Mouse (Mus musculus) C2C12 (cell line): ENCODE measurements around the gene Olfr339. TPM values are rescaled to one million over a fixed set of nuclear protein-coding genes. Genes with fewer than 3 reads are reported as not detected.
"Not testable (repeated sequence)": the region's sequence is repeated elsewhere in the genome, so short reads cannot be mapped to it uniquely, and the experiment has no call there.

Source experiments
- H3K27me3 ChIP-seq: one replicate; pipeline ENCODE4 v1.6.1; 2011; ENCODE audit not compliant: control insufficient read depth, insufficient read depth, insufficient read length
- H3K36me3 ChIP-seq: one replicate; pipeline ENCODE4 v1.6.1; 2011; ENCODE audit not compliant: control insufficient read depth, insufficient read depth
- H3K4me3 ChIP-seq: one replicate; pipeline ENCODE4 v1.5.1; 2011; ENCODE audit warnings: mild to moderate bottlenecking, control low read depth; ENCODE audit not compliant: poor library complexity, insufficient read depth, severe bottlenecking
- H3K79me2 ChIP-seq: one replicate; pipeline ENCODE4 v1.6.1; 2011; ENCODE audit not compliant: control insufficient read depth, insufficient read depth
- H3K79me3 ChIP-seq: one replicate; pipeline ENCODE4 v1.6.1; 2011; ENCODE audit warnings: low read depth, control low read depth
- H3ac ChIP-seq: one replicate; pipeline ENCODE3; 2011; ENCODE audit warnings: low read depth; ENCODE audit not compliant: control insufficient read depth, insufficient read length
- CEBPB ChIP-seq: IDR thresholded peaks from one replicate; pipeline ENCODE4 v1.6.1; 2011; ENCODE audit warnings: low read depth, mild to moderate bottlenecking, control low read depth, moderate library complexity
- CTCF ChIP-seq: IDR thresholded peaks from one replicate; pipeline ENCODE4 v1.5.1; 2011; ENCODE audit not compliant: control insufficient read depth, insufficient read depth, insufficient read length
- FOSL1 ChIP-seq: IDR thresholded peaks from one replicate; pipeline ENCODE4 v1.8.0; 2011; ENCODE audit warnings: mild to moderate bottlenecking, low read length; ENCODE audit not compliant: poor library complexity, insufficient read depth, severe bottlenecking
- MAX ChIP-seq: IDR thresholded peaks from one replicate; pipeline ENCODE4 v1.6.1; 2011; ENCODE audit warnings: mild to moderate bottlenecking, control low read depth
- MYOD1 ChIP-seq: IDR thresholded peaks from one replicate; pipeline ENCODE4 v1.6.1; 2011; ENCODE audit warnings: low read depth; ENCODE audit not compliant: control insufficient read depth, insufficient read length
- MYOG ChIP-seq: IDR thresholded peaks from one replicate; pipeline ENCODE4 v1.6.1; 2011; ENCODE audit not compliant: control insufficient read depth, insufficient read length; ENCODE audit errors: extremely low read depth
- USF1 ChIP-seq: IDR thresholded peaks from one replicate; pipeline ENCODE4 v1.6.1; 2011; ENCODE audit warnings: low read depth, mild to moderate bottlenecking, control low read depth, moderate library complexity
- long read RNA-seq, 2 experiments: library from polyadenylated mRNA; unstranded; transcript quantifications; one replicate each; pipeline ENCODE4 v2.0.0; 2019 to 2020
- polyA plus RNA-seq: library from polyadenylated mRNA; unstranded; fragments of >200 nt; fragmentation: generic; extraction: Trizol; gene quantifications from one replicate; pipeline ENCODE4 v1.2.1, GENCODE M21; 2012; ENCODE audit warnings: missing spikeins

The Olfr339 gene
- not detected for polyA plus RNA-seq
- long read RNA-seq, experiment 1, result 0 reads
- long read RNA-seq, experiment 2, result 0 reads

GRCm38 (mm10) chr2:36418647-36419046 lies at the start of gene Olfr339:
TSS of gene Olfr339 (plus strand) at chr2:36418947.
- Histone ChIP-seq H3K79me3 (no peaks in the 10 kb centered on the region), H3K36me3 (no peaks in the 10 kb centered on the region), H3ac (no peak within 1 kb of the TSS), H3K79me2 (no peaks in the 10 kb centered on the region), H3K27me3 (no peaks in the 10 kb centered on the region), H3K4me3 (no peak within 1 kb of the TSS)
- TF ChIP-seq MYOG, result no peak
- TF ChIP-seq FOSL1, result no peak
- no peak for TF ChIP-seq MYOD1
- no peak for TF ChIP-seq CEBPB
- TF ChIP-seq USF1, result no peak
- TF ChIP-seq CTCF, result no peak
- no peak for TF ChIP-seq MAX

GRCm38 (mm10) chr2:36373219-36373618 lies 45.5 kb upstream of the Olfr339 start, which contains the start of gene Olfr338:
TSS of gene Olfr338 (plus strand) at chr2:36373519.
- no peak within 1 kb of the TSS for H3ac ChIP-seq
- no peaks in the 10 kb centered on the region for H3K79me2 ChIP-seq
- H3K27me3 ChIP-seq, result no peaks in the 10 kb centered on the region
- no peaks in the 10 kb centered on the region for H3K79me3 ChIP-seq
- no peak within 1 kb of the TSS for H3K4me3 ChIP-seq
- TF ChIP-seq USF1, result no peak
- TF ChIP-seq MYOG, result no peak
- no peak for TF ChIP-seq CEBPB
- TF ChIP-seq FOSL1, result no peak
- no peak for TF ChIP-seq MYOD1
- no peak for TF ChIP-seq MAX
- no peak for TF ChIP-seq CTCF
- no peaks in the 10 kb centered on the region for H3K36me3 ChIP-seq

DNA sequence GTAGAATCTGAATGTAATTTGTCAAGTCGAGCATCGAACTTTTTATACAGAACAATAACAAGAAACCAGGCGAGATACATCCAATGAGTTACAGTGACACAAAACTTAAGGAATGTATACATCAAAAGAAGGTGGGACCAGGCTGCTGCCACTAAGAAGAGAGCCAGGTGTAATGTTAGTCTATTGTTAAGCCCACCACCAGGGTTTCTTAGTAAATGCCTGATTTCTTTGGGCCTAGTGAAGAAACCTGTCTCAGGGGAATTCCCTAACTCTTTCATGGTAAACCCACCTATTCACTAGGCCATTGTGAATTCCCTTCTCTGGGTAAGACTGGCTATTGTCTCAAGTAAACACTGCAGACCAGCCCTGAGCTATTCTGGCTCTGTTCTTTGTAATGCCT lies 3.6 kb upstream of the Olfr339 start:
- not testable (repeated sequence) for H3ac ChIP-seq, H3K4me3 ChIP-seq, H3K79me2 ChIP-seq, H3K79me3 ChIP-seq, H3K27me3 ChIP-seq, H3K36me3 ChIP-seq

DNA sequence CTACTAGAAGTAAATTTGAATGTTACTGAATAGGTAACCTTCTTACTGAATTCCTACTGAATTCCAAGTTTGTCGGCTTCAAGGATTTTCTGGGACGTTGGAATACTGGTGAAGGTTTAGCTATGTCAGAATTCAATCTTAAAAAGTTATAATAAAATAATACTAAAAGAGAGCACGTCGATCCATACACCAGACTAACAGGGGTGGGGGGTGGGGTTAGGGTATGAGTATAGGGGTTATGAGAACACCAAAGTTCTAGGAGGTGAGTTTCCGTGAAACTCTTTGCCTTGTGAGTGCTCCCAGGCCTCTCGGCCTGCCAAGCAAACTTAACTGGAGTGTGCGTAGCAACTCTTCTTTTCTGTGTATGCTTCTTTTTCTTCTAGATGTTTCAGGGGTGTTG lies 3.2 kb upstream of the Olfr339 start:
- H3K79me2 ChIP-seq, H3K36me3 ChIP-seq, H3K27me3 ChIP-seq, H3ac ChIP-seq, H3K4me3 ChIP-seq, H3K79me3 ChIP-seq: not testable (repeated sequence)

- Histone ChIP-seq H3K4me3 (no peak within 1 kb of the TSS), H3ac (no peak within 1 kb of the TSS), H3K79me3 (no peaks in the 10 kb centered on the region), H3K27me3 (no peaks in the 10 kb centered on the region), H3K36me3 (no peaks in the 10 kb centered on the region), H3K79me2 (no peaks in the 10 kb centered on the region)
- no peak for TF ChIP-seq MYOG
- no peak for TF ChIP-seq MYOD1
- TF ChIP-seq CEBPB, result no peak
- TF ChIP-seq USF1, result no peak
- no peak for TF ChIP-seq MAX
- TF ChIP-seq FOSL1, result no peak
- no peak for TF ChIP-seq CTCF
Measured at GRCm38 (mm10) chr2:36452287-36452686, 33.5 kb downstream of the Olfr339 start, which contains the start of gene Olfr340. TSS of gene Olfr340 (plus strand) at chr2:36452587.

DNA sequence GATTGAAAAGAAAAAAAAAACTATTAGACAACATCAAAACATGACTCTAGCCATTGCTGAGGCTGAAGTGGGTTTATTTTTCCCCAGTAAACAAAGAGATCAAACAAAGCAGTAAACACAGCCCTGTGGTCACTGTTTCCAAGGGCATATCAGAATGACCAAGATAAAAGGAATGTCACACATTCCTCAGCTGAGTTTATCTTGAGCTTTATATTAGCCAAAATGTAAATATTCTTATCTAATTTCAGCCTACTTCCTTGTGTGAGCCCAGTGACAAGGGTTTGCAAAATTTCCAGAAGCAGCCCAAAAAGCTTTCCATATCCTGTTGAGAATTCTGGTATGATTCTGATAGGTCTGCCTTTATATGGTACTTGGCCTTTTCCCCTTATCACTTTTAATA lies 54.9 kb downstream of the Olfr339 start:
- H3ac ChIP-seq, result no peak overlapping the region
- no peak for TF ChIP-seq CEBPB
- TF ChIP-seq MAX, result no peak
- no peak for TF ChIP-seq MYOD1
- TF ChIP-seq FOSL1, result no peak
- TF ChIP-seq CTCF, result no peak
- H3K79me2 ChIP-seq, result no peaks in the 10 kb centered on the region
- no peaks in the 10 kb centered on the region for H3K27me3 ChIP-seq
- H3K36me3 ChIP-seq, result no peaks in the 10 kb centered on the region
- no peak overlapping the region for H3K4me3 ChIP-seq
- H3K79me3 ChIP-seq, result no peaks in the 10 kb centered on the region

Other genes with a start within 250 kb of the Olfr339 start
- 336 TPM for gene Ptgs1, start 188.5 kb upstream of the Olfr339 start, polyA plus RNA-seq
- gene Olfr338, start 45.4 kb upstream of the Olfr339 start, polyA plus RNA-seq, result not detected
- not detected for gene Olfr340, start 33.6 kb downstream of the Olfr339 start, polyA plus RNA-seq
- gene Olfr341, start 63.5 kb downstream of the Olfr339 start, polyA plus RNA-seq, result not detected
- not detected for gene Olfr342, start 106.1 kb downstream of the Olfr339 start, polyA plus RNA-seq
- not detected for gene Olfr344, start 147.7 kb downstream of the Olfr339 start, polyA plus RNA-seq
- not detected for gene Olfr345, start 221.1 kb downstream of the Olfr339 start, polyA plus RNA-seq